Mouse (Mus musculus): ENCODE data around the gene Pkp2.

DNA sequence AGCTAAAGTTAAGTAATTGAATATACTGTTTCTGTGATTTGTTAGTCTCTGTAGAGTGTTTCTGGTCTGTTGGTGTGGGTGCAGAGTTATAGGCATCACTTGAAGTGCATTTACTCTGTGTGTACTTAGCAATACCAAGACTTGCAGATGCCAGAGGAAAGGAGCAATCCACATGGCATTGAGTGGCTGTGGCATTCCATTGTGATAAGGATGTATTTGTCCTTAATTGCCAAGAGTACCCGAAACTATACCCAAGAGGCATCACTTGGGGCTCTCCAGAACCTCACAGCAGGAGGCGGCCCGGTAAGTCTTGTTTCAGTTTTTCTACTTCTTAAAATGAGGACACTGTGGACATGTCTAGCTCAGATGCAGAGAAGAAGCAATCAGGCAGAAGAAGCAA, 49.3 kb downstream of the Pkp2 start:
- no peak for TF ChIP-seq POLR2A (IDR thresholded peaks at IDR 0.05; ENCODE audit: low read depth, low read length)
- no peak for TF ChIP-seq CTCF (IDR thresholded peaks at IDR 0.05; ENCODE audit: extremely low read depth, insufficient read length, insufficient replicate concordance, low read depth, low read length)

Measured in small intestine, adult 2 months (tissue).